ENCODE assay signal across 14 mouse cellular contexts in the genomic region with DNA sequence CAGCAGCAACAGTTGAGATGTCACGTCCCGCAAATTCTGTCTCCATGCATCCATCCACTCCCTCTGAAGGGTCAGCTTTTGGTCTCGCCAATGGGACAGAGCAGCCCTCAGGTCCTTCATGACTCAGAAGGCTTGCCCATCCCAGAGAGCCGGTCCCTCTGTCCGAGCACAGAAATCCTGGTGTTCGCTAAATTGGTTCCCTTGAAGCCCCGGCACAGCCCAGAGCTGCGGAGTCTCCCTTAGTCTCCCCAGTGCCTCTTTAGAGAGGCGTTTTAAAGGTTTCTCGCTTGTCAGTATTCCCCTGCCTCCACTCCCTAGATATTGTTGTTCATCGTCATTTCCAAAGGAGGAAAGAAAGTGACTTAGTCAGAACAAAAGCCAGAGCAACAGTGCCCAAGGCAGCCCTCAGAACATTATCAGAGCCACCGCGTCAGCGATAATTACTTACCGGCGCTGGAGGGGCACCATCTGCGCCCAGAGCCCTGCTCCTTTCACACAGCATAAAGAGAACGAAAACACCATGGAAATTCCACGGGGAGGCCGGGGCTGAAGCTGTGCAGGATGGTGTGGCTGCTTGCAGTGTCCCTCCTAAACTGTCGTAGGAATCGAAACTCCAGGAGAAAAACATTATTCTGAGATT. TPM values are rescaled to one million over a fixed set of nuclear protein-coding genes. Genes with fewer than 3 reads are reported as not detected.
DNase-seq lines count a peak whose midpoint lies in the region; ATAC-seq and TF ChIP-seq lines count a peak whose summit lies in the region.
"Had no signal": no experiment of that assay in that cellular context is flagged by ENCODE, and none has a peak within 500 bp of the region (broad histone marks: within the 10 kb centered on the region; RNA-seq: fewer than 3 reads in every experiment).

No protein-coding gene starts in this region.

- peak; percentile 45; the same call in 1 of the 2 replicates for ATAC-seq in neural tube, embryonic 11.5 days (ENCODE audit: insufficient read depth, low FRiP score, low TSS enrichment)
- peak; percentile 67; the same call in 1 of the 2 replicates for ATAC-seq in forebrain, embryonic 15.5 days (replicated peaks)
- ATAC-seq in limb, embryonic 14.5 days (ENCODE audit: low FRiP score, low read depth), result no peak
- ATAC-seq in neural tube, embryonic 14.5 days (ENCODE audit: low read depth), result no peak; the same call in 1 of the 2 replicates
- no peak for ATAC-seq in stomach, postnatal 0 days (ENCODE audit: low FRiP score, low TSS enrichment)

- no peak overlapping the region for H3K27ac ChIP-seq in neural tube, embryonic 11.5 days (ENCODE audit: low read depth, low read length)
- no peak overlapping the region for H3K27ac ChIP-seq in forebrain, embryonic 15.5 days (replicated peaks)
- no peak overlapping the region for H3K27ac ChIP-seq in limb, embryonic 14.5 days (replicated peaks; ENCODE audit: low read depth, low read length)
- H3K27ac ChIP-seq in neural tube, embryonic 14.5 days (ENCODE audit: low read depth, low read length), result no peak overlapping the region
- H3K27ac ChIP-seq in stomach, postnatal 0 days (replicated peaks), result no peak overlapping the region
- H3K27ac ChIP-seq in layer of hippocampus, adult 2 months, result no peak overlapping the region
- H3K27ac ChIP-seq: liver, embryonic 15.5 days had no signal

- no peak overlapping the region; the same call in 1 of the 2 replicates for H3K9ac ChIP-seq in neural tube, embryonic 11.5 days (ENCODE audit: low read length)
- peak overlapping the region; percentile 11; the same call in 1 of the 2 replicates for H3K9ac ChIP-seq in forebrain, embryonic 15.5 days (replicated peaks)
- H3K9ac ChIP-seq in limb, embryonic 14.5 days (ENCODE audit: low read depth, low read length, severe bottlenecking), result no peak overlapping the region
- H3K9ac ChIP-seq in neural tube, embryonic 14.5 days (replicated peaks; ENCODE audit: low read depth, low read length), result 0 out of 2 replicates have a peak overlapping the region, but pooled peaks have one; percentile 11
- H3K9ac ChIP-seq in stomach, postnatal 0 days (ENCODE audit: low read length), result no peak overlapping the region
- H3K9ac ChIP-seq: liver, embryonic 15.5 days had no signal

- no peaks in the 10 kb centered on the region for H3K4me1 ChIP-seq in neural tube, embryonic 11.5 days (ENCODE audit: control insufficient read depth, insufficient read depth, low read length)
- peaks cover 10% of the 10 kb centered on the region for H3K4me1 ChIP-seq in forebrain, embryonic 15.5 days
- 0 out of 2 replicates have a peak, but pooled peaks cover 8% of the 10 kb centered on the region for H3K4me1 ChIP-seq in limb, embryonic 14.5 days (ENCODE audit: control insufficient read depth, insufficient read depth, low read length)
- H3K4me1 ChIP-seq in neural tube, embryonic 14.5 days (ENCODE audit: control insufficient read depth, insufficient read depth, low read length), result peaks cover 8% of the 10 kb centered on the region; the same call in 1 of the 2 replicates
- H3K4me1 ChIP-seq in stomach, postnatal 0 days (replicated peaks; ENCODE audit: control insufficient read depth, insufficient read depth), result no peaks in the 10 kb centered on the region
- H3K4me1 ChIP-seq: liver, embryonic 15.5 days had no signal

- 48% methylated on average over 22 of the region's 22 CpGs for WGBS in neural tube, embryonic 11.5 days
- 24% methylated on average over 22 of the region's 22 CpGs for WGBS in forebrain, embryonic 15.5 days
- WGBS in limb, embryonic 14.5 days, result 43% methylated on average over 22 of the region's 22 CpGs
- WGBS in neural tube, embryonic 14.5 days, result 25% methylated on average over 22 of the region's 22 CpGs
- WGBS in stomach, postnatal 0 days, result 64% methylated on average over 22 of the region's 22 CpGs

- no peak for TF ChIP-seq EP300 in stomach, postnatal 0 days (optimal IDR thresholded peaks at IDR 0.05)

- TF ChIP-seq CTCF in stomach, postnatal 0 days (IDR thresholded peaks at IDR 0.05; ENCODE audit: low read depth), result no peak
- TF ChIP-seq CTCF in layer of hippocampus, adult 2 months (conservative IDR thresholded peaks at IDR 0.05), result no peak

- peak; percentile 45 for DNase-seq in neural tube, embryonic 11.5 days (ENCODE audit: low spot score)
- DNase-seq in neural tube, embryonic 10.5 days (ENCODE audit: extremely low spot score, low spot score), result no peak
- no peak for DNase-seq in limb, embryonic 14.5 days (ENCODE audit: low spot score)
- DNase-seq in lung, postnatal 10 days, result no peak
- no peak for DNase-seq in stomach, postnatal 0 days (ENCODE audit: low spot score)
- no peak for DNase-seq in layer of hippocampus, adult 2 months (ENCODE audit: low spot score in 2 of 2)
- DNase-seq: adrenal gland, adult 2 months; kidney, postnatal 36 days had no signal

- no peaks in the 10 kb centered on the region for H3K9me3 ChIP-seq in neural tube, embryonic 11.5 days (ENCODE audit: control insufficient read depth, low read length)
- no peaks in the 10 kb centered on the region for H3K9me3 ChIP-seq in forebrain, embryonic 15.5 days
- no peaks in the 10 kb centered on the region for H3K9me3 ChIP-seq in limb, embryonic 14.5 days (ENCODE audit: control insufficient read depth, low read length)
- no peaks in the 10 kb centered on the region for H3K9me3 ChIP-seq in neural tube, embryonic 14.5 days (ENCODE audit: control insufficient read depth, low read length)
- H3K9me3 ChIP-seq in stomach, postnatal 0 days (ENCODE audit: control insufficient read depth, low read length), result no peaks in the 10 kb centered on the region
- H3K9me3 ChIP-seq: liver, embryonic 15.5 days had no signal

- H3K4me2 ChIP-seq in neural tube, embryonic 11.5 days (ENCODE audit: low read depth), result peak overlapping the region; percentile 21
- H3K4me2 ChIP-seq in forebrain, embryonic 15.5 days (replicated peaks), result peak overlapping the region; percentile 25
- peak overlapping the region; percentile 30 for H3K4me2 ChIP-seq in limb, embryonic 14.5 days (replicated peaks; ENCODE audit: low read depth, low read length, severe bottlenecking)
- peak overlapping the region; percentile 35; the same call in 1 of the 2 replicates for H3K4me2 ChIP-seq in neural tube, embryonic 14.5 days (ENCODE audit: low read depth, low read length)
- no peak overlapping the region for H3K4me2 ChIP-seq in stomach, postnatal 0 days (replicated peaks; ENCODE audit: low read depth)
- H3K4me2 ChIP-seq: liver, embryonic 15.5 days had no signal

- H3K27me3 ChIP-seq in neural tube, embryonic 11.5 days (ENCODE audit: control insufficient read depth, insufficient read depth, low read length), result no peaks in the 10 kb centered on the region
- H3K27me3 ChIP-seq in forebrain, embryonic 15.5 days, result no peaks in the 10 kb centered on the region
- H3K27me3 ChIP-seq in limb, embryonic 14.5 days (ENCODE audit: control insufficient read depth, insufficient read depth, low read length), result no peaks in the 10 kb centered on the region
- H3K27me3 ChIP-seq in neural tube, embryonic 14.5 days (ENCODE audit: control insufficient read depth, insufficient read depth, low read length), result no peaks in the 10 kb centered on the region
- no peaks in the 10 kb centered on the region for H3K27me3 ChIP-seq in stomach, postnatal 0 days (ENCODE audit: control insufficient read depth, insufficient read depth, low read length)
- H3K27me3 ChIP-seq: liver, embryonic 15.5 days had no signal

- no peak overlapping the region for H3K4me3 ChIP-seq in neural tube, embryonic 11.5 days (ENCODE audit: low read depth, low read length)
- H3K4me3 ChIP-seq in forebrain, embryonic 15.5 days, result no peak overlapping the region
- H3K4me3 ChIP-seq in limb, embryonic 14.5 days (replicated peaks; ENCODE audit: low read length), result no peak overlapping the region
- H3K4me3 ChIP-seq in neural tube, embryonic 14.5 days (ENCODE audit: low read depth, low read length), result no peak overlapping the region
- H3K4me3 ChIP-seq in stomach, postnatal 0 days (ENCODE audit: low read depth, low read length), result no peak overlapping the region
- H3K4me3 ChIP-seq in layer of hippocampus, adult 2 months, result no peak overlapping the region
- H3K4me3 ChIP-seq: liver, embryonic 15.5 days had no signal

- no peak for TF ChIP-seq POLR2A in limb, embryonic 14.5 days (IDR thresholded peaks at IDR 0.05; ENCODE audit: borderline replicate concordance, extremely low read depth, insufficient read depth, insufficient read length)

- H3K36me3 ChIP-seq in neural tube, embryonic 11.5 days (ENCODE audit: control insufficient read depth, insufficient read depth, low read length), result no peaks in the 10 kb centered on the region
- H3K36me3 ChIP-seq in forebrain, embryonic 15.5 days, result no peaks in the 10 kb centered on the region
- H3K36me3 ChIP-seq in limb, embryonic 14.5 days (ENCODE audit: control insufficient read depth, insufficient read depth, low read length), result no peaks in the 10 kb centered on the region
- H3K36me3 ChIP-seq in neural tube, embryonic 14.5 days (ENCODE audit: control insufficient read depth, insufficient read depth, low read length), result no peaks in the 10 kb centered on the region
- H3K36me3 ChIP-seq in stomach, postnatal 0 days (ENCODE audit: control insufficient read depth, insufficient read depth, low read length), result no peaks in the 10 kb centered on the region
- H3K36me3 ChIP-seq: liver, embryonic 15.5 days had no signal

RNA-seq across cellular contexts. Expression of gene Piwil1, which starts 45.7 kb away (rescaled TPM):
- not detected in 2 replicates for polyA plus RNA-seq in neural tube, embryonic 11.5 days (2014; fragmentation: Nextera tagmentation; extraction: Ambion mirVana)
- 0.14 and 0.17 TPM in 2 replicates for polyA plus RNA-seq in forebrain, embryonic 15.5 days (2015; fragmentation: Nextera tagmentation; extraction: Ambion mirVana)
- polyA plus RNA-seq in limb, embryonic 14.5 days (2012; rRNA removed), result 0.01 and 0.03 TPM in 2 replicates
- not detected in 2 replicates for polyA plus RNA-seq in limb, embryonic 14.5 days (2014; fragmentation: Nextera tagmentation; extraction: Ambion mirVana)
- 0.17 and 0.19 TPM in 2 replicates for polyA plus RNA-seq in neural tube, embryonic 14.5 days (2014; fragmentation: Nextera tagmentation; extraction: Ambion mirVana)
- not detected in 2 replicates for polyA plus RNA-seq in stomach, postnatal 0 days (2015; fragmentation: Nextera tagmentation; extraction: Ambion mirVana)
- under 1 TPM; 0.07 to 0.18 TPM for total RNA-seq in layer of hippocampus, adult 2 months (2021)
- total RNA-seq: adrenal gland, adult 2 months; common myeloid progenitor, adult 5-6 weeks; megakaryocyte progenitor cell, adult 5-6 weeks had no signal
- polyA plus RNA-seq: intestine, embryonic 14.5 days; liver, embryonic 15.5 days had no signal

RNA-seq across cellular contexts. Expression of gene Fzd10, which starts 56.0 kb away (rescaled TPM):
- 21.4 and 21.6 TPM in 2 replicates for polyA plus RNA-seq in neural tube, embryonic 11.5 days (2014; fragmentation: Nextera tagmentation; extraction: Ambion mirVana)
- 0.64 and 1.1 TPM in 2 replicates for polyA plus RNA-seq in forebrain, embryonic 15.5 days (2015; fragmentation: Nextera tagmentation; extraction: Ambion mirVana)
- polyA plus RNA-seq in limb, embryonic 14.5 days (2012; rRNA removed), result 23.1 and 26.3 TPM in 2 replicates
- 11.3 and 12.5 TPM in 2 replicates for polyA plus RNA-seq in limb, embryonic 14.5 days (2014; fragmentation: Nextera tagmentation; extraction: Ambion mirVana)
- 2.6 and 4.4 TPM in 2 replicates for polyA plus RNA-seq in neural tube, embryonic 14.5 days (2014; fragmentation: Nextera tagmentation; extraction: Ambion mirVana)
- polyA plus RNA-seq in stomach, postnatal 0 days (2015; fragmentation: Nextera tagmentation; extraction: Ambion mirVana), result 2.8 and 2.9 TPM in 2 replicates
- under 1 TPM; 0.32 to 0.61 TPM for total RNA-seq in layer of hippocampus, adult 2 months (2021)
- total RNA-seq: megakaryocyte progenitor cell, adult 5-6 weeks had no signal
- polyA plus RNA-seq: liver, embryonic 15.5 days had no signal

Comparison
In these comparisons a context has a peak if more than half of its experiments do, and no peak if none do; other contexts are left out.
1. ATAC-seq: peak in neural tube, embryonic 11.5 days (single experiment) and forebrain, embryonic 15.5 days (single experiment); none in limb, embryonic 14.5 days (single experiment), neural tube, embryonic 14.5 days (single experiment) and stomach, postnatal 0 days (single experiment).
2. H3K9ac ChIP-seq: peak in forebrain, embryonic 15.5 days (single experiment) and neural tube, embryonic 14.5 days (single experiment); none in neural tube, embryonic 11.5 days (single experiment), limb, embryonic 14.5 days (single experiment) and stomach, postnatal 0 days (single experiment).